Mouse (Mus musculus) cortical plate, adult 2 months (tissue): Measurements from ENCODE around the gene Ubap1. TPM values are rescaled to one million over a fixed set of nuclear protein-coding genes. Genes with fewer than 3 reads are reported as not detected.

ENCODE experiments used
- H3K27ac ChIP-seq: fragments of 200-500 bp; 2 replicates; pipeline ENCODE4 v1.5.1; 2012; ENCODE audit warnings: low read length, control low read depth, inconsistent platforms; ENCODE audit not compliant: insufficient read depth
- H3K4me1 ChIP-seq: fragments of 200-500 bp; 2 replicates; pipeline ENCODE4 v1.6.1; 2011; ENCODE audit warnings: low read length; ENCODE audit not compliant: control insufficient read depth, insufficient read depth
- H3K4me3 ChIP-seq: fragments of 200-500 bp; 2 replicates; pipeline ENCODE4 v1.5.1; 2011; ENCODE audit warnings: mild to moderate bottlenecking, low read length, control low read depth; ENCODE audit not compliant: insufficient read depth
- CTCF ChIP-seq: fragments of 200-500 bp; IDR thresholded peaks from 2 replicates; pipeline ENCODE4 v1.5.1; 2011; ENCODE audit warnings: mild to moderate bottlenecking, control low read depth, low read length; ENCODE audit not compliant: insufficient read depth; ENCODE audit errors: extremely low read depth
- POLR2A ChIP-seq: fragments of 200-500 bp; IDR thresholded peaks from 2 replicates; pipeline ENCODE4 v1.6.1; 2011; ENCODE audit warnings: mild to moderate bottlenecking, low read length, control low read depth; ENCODE audit not compliant: insufficient read depth; ENCODE audit errors: extremely low read depth
- polyA plus RNA-seq: library from polyadenylated mRNA; depleted of rRNA; stranded (reverse); fragments of >200 nt; gene quantifications from 2 replicates; pipeline ENCODE4 v1.2.3, GENCODE M21; 2012

The Ubap1 gene
- polyA plus RNA-seq, 1 experiment, result 44.0 TPM

DNA sequence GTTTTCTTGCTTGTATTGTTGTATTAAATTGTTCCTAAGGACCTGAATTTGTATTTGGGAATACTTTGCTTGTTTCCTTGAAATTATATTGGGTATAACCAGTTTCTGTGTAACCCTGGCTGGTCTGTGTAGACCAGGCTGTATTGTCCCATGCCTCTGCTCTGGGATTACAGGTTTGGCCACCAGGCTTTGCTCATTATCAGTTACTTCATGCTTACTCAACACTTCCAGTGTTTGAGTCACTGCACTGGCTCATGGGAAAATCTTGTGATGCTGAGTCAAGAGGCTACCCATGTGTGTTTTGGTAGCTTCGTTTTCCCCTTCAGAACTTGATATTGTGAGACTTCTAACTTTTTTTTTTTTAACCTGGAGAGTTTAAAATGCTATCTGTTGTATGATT, 4.5 kb downstream of the Ubap1 start:
- TF ChIP-seq CTCF (no peak), POLR2A (no peak)

GRCm38 (mm10) chr4:41357154-41357553, 8.4 kb downstream of the Ubap1 start:
- Histone ChIP-seq H3K4me3 (no peak overlapping the region), H3K4me1 (no peaks in the 10 kb centered on the region; the same call in 1 of the 2 replicates), H3K27ac (no peak overlapping the region)
- no peak for TF ChIP-seq CTCF
- no peak for TF ChIP-seq POLR2A

More for the DNA sequence above, 4.5 kb downstream of the Ubap1 start:
- peaks cover 2% of the 10 kb centered on the region for H3K4me1 ChIP-seq
- H3K4me3 ChIP-seq, result no peak overlapping the region
- H3K27ac ChIP-seq, result no peak overlapping the region

GRCm38 (mm10) chr4:41358669-41359068, 9.9 kb downstream of the Ubap1 start:
- Histone ChIP-seq H3K4me1 (no peaks in the 10 kb centered on the region; the same call in 1 of the 2 replicates), H3K4me3 (no peak overlapping the region), H3K27ac (no peak overlapping the region)
- TF ChIP-seq POLR2A, result no peak
- no peak for TF ChIP-seq CTCF

- no peak overlapping the region for H3K27ac ChIP-seq
- H3K4me3 ChIP-seq, result no peak overlapping the region
- no peaks in the 10 kb centered on the region; the same call in 1 of the 2 replicates for H3K4me1 ChIP-seq
- TF ChIP-seq POLR2A (no peak), CTCF (no peak)
Observed at GRCm38 (mm10) chr4:41359358-41359757, 10.6 kb downstream of the Ubap1 start.

GRCm38 (mm10) chr4:41361059-41361458, 12.3 kb downstream of the Ubap1 start:
- H3K27ac ChIP-seq, result no peak overlapping the region

DNA sequence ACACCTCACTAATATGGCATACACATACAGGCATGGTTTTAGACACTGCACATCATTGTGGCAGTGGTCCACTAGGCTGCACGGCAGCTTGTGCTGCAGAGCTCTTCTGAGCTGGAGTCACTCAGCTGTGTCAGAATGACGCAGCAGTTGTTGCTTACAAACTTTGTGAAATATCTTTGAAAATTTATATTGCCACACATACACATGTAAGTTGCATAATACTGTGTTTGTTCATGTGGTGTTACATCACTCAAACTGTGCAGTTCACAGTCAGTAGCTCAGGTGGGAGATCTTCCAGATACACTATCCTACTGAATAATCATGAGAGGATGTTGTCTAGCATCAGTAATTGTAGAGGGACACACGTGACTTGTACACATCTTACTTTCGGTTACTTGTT, 19.4 kb downstream of the Ubap1 start:
- no peak overlapping the region for H3K4me3 ChIP-seq
- H3K27ac ChIP-seq, result no peak overlapping the region
- no peak for TF ChIP-seq CTCF
- TF ChIP-seq POLR2A, result no peak
- 0 out of 2 replicates have a peak, but pooled peaks cover 2% of the 10 kb centered on the region for H3K4me1 ChIP-seq

More at GRCm38 (mm10) chr4:41361059-41361458, 12.3 kb downstream of the Ubap1 start:
- TF ChIP-seq CTCF, result no peak
- TF ChIP-seq POLR2A, result no peak
- Histone ChIP-seq H3K4me1 (no peaks in the 10 kb centered on the region; the same call in 1 of the 2 replicates), H3K4me3 (no peak overlapping the region)

GRCm38 (mm10) chr4:41369702-41370437, 21.1 kb downstream of the Ubap1 start:
- H3K4me3 ChIP-seq, result no peak overlapping the region
- TF ChIP-seq POLR2A (no peak), CTCF (no peak)
- 0 out of 2 replicates have a peak, but pooled peaks cover 2% of the 10 kb centered on the region for H3K4me1 ChIP-seq
- H3K27ac ChIP-seq, result no peak overlapping the region

GRCm38 (mm10) chr4:41377567-41377966, 28.8 kb downstream of the Ubap1 start:
- H3K27ac ChIP-seq, result no peak overlapping the region
- TF ChIP-seq CTCF (no peak), POLR2A (no peak)
- H3K4me3 ChIP-seq, result no peak overlapping the region
- H3K4me1 ChIP-seq, result peaks cover 1% of the 10 kb centered on the region; the same call in 1 of the 2 replicates

- Histone ChIP-seq H3K4me1 (peaks cover 1% of the 10 kb centered on the region; the same call in 1 of the 2 replicates), H3K4me3 (no peak overlapping the region), H3K27ac (no peak overlapping the region)
- TF ChIP-seq POLR2A (no peak), CTCF (no peak)
Observed at GRCm38 (mm10) chr4:41381213-41381950, 32.6 kb downstream of the Ubap1 start.
